Mouse (Mus musculus) embryonic facial prominence, embryonic 15.5 days (tissue): ENCODE results near the gene Fmnl2. TPM values are rescaled to one million over a fixed set of nuclear protein-coding genes. Genes with fewer than 3 reads are reported as not detected.

Source experiments
- ATAC-seq: fragments of 200-750 bp; cut with Nextera tagmentation; 2 replicates; pipeline ENCODE4 v1.8.0; 2017; ENCODE audit warnings: low read depth, moderate TSS enrichment; ENCODE audit not compliant: insufficient number of reproducible peaks, low FRiP score, low TSS enrichment
- H3K27ac ChIP-seq: fragments of 300-500 bp; sonication (generic); replicated peaks from 2 replicates; pipeline ENCODE4 v1.5.1; 2015; ENCODE audit warnings: mild to moderate bottlenecking, inconsistent platforms
- H3K27me3 ChIP-seq: fragments of 300-500 bp; sonication (generic); 2 replicates; pipeline ENCODE4 v1.6.1; 2015; ENCODE audit warnings: inconsistent platforms
- H3K36me3 ChIP-seq: fragments of 300-500 bp; sonication (generic); 2 replicates; pipeline ENCODE4 v1.6.1; 2015; ENCODE audit warnings: mild to moderate bottlenecking, inconsistent platforms
- H3K4me1 ChIP-seq: fragments of 300-500 bp; sonication (generic); 2 replicates; pipeline ENCODE4 v1.6.1; 2015; ENCODE audit warnings: inconsistent platforms
- H3K4me2 ChIP-seq: fragments of 300-500 bp; sonication (generic); replicated peaks from 2 replicates; pipeline ENCODE4 v1.6.1; 2015; ENCODE audit warnings: mild to moderate bottlenecking, inconsistent platforms
- H3K4me3 ChIP-seq: fragments of 300-500 bp; sonication (generic); replicated peaks from 2 replicates; pipeline ENCODE4 v1.5.1; 2015; ENCODE audit warnings: mild to moderate bottlenecking, inconsistent platforms
- H3K9ac ChIP-seq: fragments of 300-500 bp; sonication (generic); 2 replicates; pipeline ENCODE4 v1.6.1; 2015; ENCODE audit warnings: inconsistent platforms
- H3K9me3 ChIP-seq: fragments of 300-500 bp; sonication (generic); replicated peaks from 2 replicates; pipeline ENCODE4 v1.6.1; 2016; ENCODE audit warnings: inconsistent platforms
- WGBS: fragments of 180-500 bp; shearing (Covaris S2); methylation state at CpG from one replicate; pipeline ENCODE4 v1.1.7; 2015; 5-methylcytosine and 5-hydroxymethylcytosine counted together
- polyA plus RNA-seq: library from polyadenylated mRNA; unstranded; fragments of >200 nt; fragmentation: Nextera tagmentation; extraction: Ambion mirVana; gene quantifications from 2 replicates; pipeline ENCODE4 v1.2.1, GENCODE M21; 2015

The Fmnl2 gene
- polyA plus RNA-seq, 1 experiment from 2014 or later, result 8.1 TPM

- Histone ChIP-seq H3K4me1 (peaks cover 10% of the 10 kb centered on the region; the same call in 1 of the 2 replicates), H3K36me3 (no peaks in the 10 kb centered on the region), H3K9ac (no peak overlapping the region), H3K4me3 (no peak overlapping the region), H3K4me2 (no peak overlapping the region), H3K27me3 (no peaks in the 10 kb centered on the region), H3K9me3 (no peaks in the 10 kb centered on the region), H3K27ac (no peak overlapping the region)
- 79% methylated on average over 5 of the region's 5 CpGs for WGBS
- no peak for ATAC-seq
Observed at GRCm38 (mm10) chr2:52915536-52915935, 57.9 kb downstream of the Fmnl2 start.

GRCm38 (mm10) chr2:52918094-52918493, 60.4 kb downstream of the Fmnl2 start:
- Histone ChIP-seq H3K36me3 (no peaks in the 10 kb centered on the region), H3K9me3 (no peaks in the 10 kb centered on the region), H3K27ac (no peak overlapping the region), H3K4me3 (no peak overlapping the region), H3K27me3 (no peaks in the 10 kb centered on the region), H3K4me1 (0 out of 2 replicates have a peak, but pooled peaks cover 4% of the 10 kb centered on the region), H3K4me2 (no peak overlapping the region), H3K9ac (no peak overlapping the region)
- 82% methylated on average over 5 of the region's 5 CpGs for WGBS
- no peak for ATAC-seq

DNA sequence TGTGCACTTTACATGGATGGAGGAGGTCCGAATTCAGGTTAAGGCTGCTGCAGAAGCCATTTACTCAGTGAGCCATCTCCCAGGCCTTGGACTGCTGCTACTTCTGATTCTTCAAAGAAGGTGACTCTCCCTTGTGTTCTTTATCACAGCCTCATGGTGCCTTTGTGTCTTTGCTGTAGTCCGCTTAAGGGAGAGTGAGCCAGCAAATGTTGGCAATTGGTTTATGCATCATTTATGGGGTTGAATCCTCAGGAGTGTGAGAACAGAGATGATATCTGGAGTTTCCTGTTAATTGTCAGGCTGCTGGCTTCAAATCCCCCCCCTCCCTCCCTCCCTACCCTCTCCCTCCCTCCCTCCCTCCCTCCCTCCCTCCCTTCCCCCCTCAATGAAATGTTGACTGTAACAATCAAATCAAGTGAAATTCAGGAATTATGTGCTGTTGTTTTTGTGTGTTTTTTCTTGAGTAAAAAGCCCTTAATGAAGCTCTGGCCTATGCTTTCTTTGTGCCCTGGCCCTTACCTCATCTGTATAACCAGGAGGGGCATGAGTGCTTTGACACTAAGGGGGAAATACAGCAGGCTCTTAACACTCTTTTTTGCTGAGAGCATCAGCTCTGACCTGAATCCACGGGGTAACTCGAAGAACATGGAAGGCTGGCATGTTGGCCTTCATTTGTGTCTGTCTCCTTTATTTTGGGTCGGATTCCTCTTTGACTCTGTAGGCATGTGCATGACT, 63.2 kb downstream of the Fmnl2 start:
- Histone ChIP-seq H3K27ac (no peak overlapping the region), H3K9ac (no peak overlapping the region), H3K4me3 (no peak overlapping the region), H3K4me2 (no peak overlapping the region), H3K27me3 (no peaks in the 10 kb centered on the region), H3K4me1 (no peaks in the 10 kb centered on the region), H3K36me3 (no peaks in the 10 kb centered on the region), H3K9me3 (no peaks in the 10 kb centered on the region)
- ATAC-seq, result no peak
- 89% methylated on average over 5 of the region's 5 CpGs for WGBS

DNA sequence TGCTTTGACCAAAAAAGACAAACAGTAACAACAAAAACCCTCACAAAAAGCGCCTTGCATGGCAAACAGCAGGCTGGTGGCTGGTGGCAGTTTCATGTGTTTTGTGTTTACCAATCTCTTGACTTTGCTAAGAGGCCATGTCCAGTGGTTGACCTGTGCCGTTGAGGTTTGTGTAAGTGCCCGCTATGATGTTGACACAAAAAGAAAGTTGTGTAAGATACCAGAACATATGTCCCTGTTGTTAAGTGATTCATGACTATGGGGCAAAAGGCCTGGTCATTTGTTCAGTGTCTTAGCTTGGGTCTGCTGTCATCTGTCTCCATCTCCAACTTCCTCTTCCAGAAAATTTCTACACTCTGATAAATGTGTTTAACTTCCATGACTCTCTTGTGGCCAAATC, 67.4 kb downstream of the Fmnl2 start:
- no peak for ATAC-seq
- no peak overlapping the region for H3K4me3 ChIP-seq
- H3K9ac ChIP-seq, result no peak overlapping the region
- no peak overlapping the region for H3K4me2 ChIP-seq
- no peaks in the 10 kb centered on the region for H3K36me3 ChIP-seq
- H3K4me1 ChIP-seq, result peaks cover 13% of the 10 kb centered on the region; the same call in 1 of the 2 replicates
- H3K27ac ChIP-seq, result no peak overlapping the region
- no peaks in the 10 kb centered on the region for H3K9me3 ChIP-seq
- WGBS, result 90% methylated on average over 3 of the region's 3 CpGs
- no peaks in the 10 kb centered on the region for H3K27me3 ChIP-seq

- H3K4me2 ChIP-seq, result no peak overlapping the region
- no peaks in the 10 kb centered on the region for H3K9me3 ChIP-seq
- H3K36me3 ChIP-seq, result no peaks in the 10 kb centered on the region
- no peak overlapping the region for H3K9ac ChIP-seq
- H3K4me1 ChIP-seq, result peaks cover 18% of the 10 kb centered on the region; the same call in 1 of the 2 replicates
- H3K27ac ChIP-seq, result no peak overlapping the region
- H3K4me3 ChIP-seq, result no peak overlapping the region
- no peak for ATAC-seq
- 49% methylated on average over 3 of the region's 3 CpGs for WGBS
- H3K27me3 ChIP-seq, result no peaks in the 10 kb centered on the region
Observed at GRCm38 (mm10) chr2:52927381-52927780, 69.7 kb downstream of the Fmnl2 start.

DNA sequence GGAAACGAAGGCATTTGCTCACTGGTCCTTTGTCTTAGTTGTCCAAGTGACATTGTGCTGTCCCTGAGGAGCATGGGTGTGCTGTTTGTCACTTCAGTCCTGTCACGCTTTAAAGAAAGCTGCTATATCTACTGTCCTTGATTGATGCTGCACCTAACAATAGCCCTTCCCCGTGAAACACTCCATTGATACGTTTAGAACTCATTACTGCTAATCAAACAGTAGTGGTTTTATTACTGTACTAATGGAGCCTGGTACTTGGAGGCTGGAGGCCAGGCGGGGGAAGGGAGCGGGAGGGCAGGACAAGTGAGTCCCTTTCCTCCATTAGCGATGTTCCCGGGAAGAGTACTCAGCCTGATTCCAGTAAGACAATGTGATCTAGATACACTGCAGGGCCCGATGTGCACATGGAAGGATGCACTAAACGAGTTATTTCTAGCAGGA, 70.2 kb downstream of the Fmnl2 start:
- WGBS, result 53% methylated on average over 10 of the region's 10 CpGs
- H3K36me3 ChIP-seq, result no peaks in the 10 kb centered on the region
- H3K9me3 ChIP-seq, result no peaks in the 10 kb centered on the region
- H3K4me3 ChIP-seq, result no peak overlapping the region
- no peak overlapping the region for H3K9ac ChIP-seq
- no peaks in the 10 kb centered on the region for H3K27me3 ChIP-seq
- H3K27ac ChIP-seq, result no peak overlapping the region
- no peak overlapping the region for H3K4me2 ChIP-seq
- no peak for ATAC-seq
- H3K4me1 ChIP-seq, result peaks cover 18% of the 10 kb centered on the region; the same call in 1 of the 2 replicates

DNA sequence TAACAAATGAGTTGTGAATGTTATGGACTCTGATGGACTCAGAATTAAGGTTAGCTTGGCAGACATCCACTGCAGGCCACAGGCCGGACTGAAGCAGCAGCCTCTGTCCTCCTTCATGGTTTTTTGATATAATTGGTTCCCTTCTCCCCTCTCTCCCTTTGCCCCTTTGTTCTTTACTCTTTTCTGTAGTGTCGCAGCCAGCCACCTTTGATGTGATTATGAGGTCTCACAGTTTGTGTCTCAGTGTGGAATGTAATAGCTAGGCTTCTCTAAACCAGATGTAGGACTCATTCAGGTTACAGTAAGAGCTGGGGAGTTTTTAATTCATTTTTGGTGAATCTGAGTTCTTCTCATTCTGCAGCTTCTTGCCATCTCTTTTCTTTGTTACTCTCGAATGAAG, 70.7 kb downstream of the Fmnl2 start:
- peaks cover 18% of the 10 kb centered on the region; the same call in 1 of the 2 replicates for H3K4me1 ChIP-seq
- H3K36me3 ChIP-seq, result no peaks in the 10 kb centered on the region
- H3K27me3 ChIP-seq, result no peaks in the 10 kb centered on the region
- no peak overlapping the region for H3K4me3 ChIP-seq
- ATAC-seq, result no peak
- no peak overlapping the region for H3K9ac ChIP-seq
- no peak overlapping the region for H3K27ac ChIP-seq
- WGBS, result 54% methylated on average over 3 of the region's 3 CpGs
- H3K9me3 ChIP-seq, result no peaks in the 10 kb centered on the region
- H3K4me2 ChIP-seq, result no peak overlapping the region

GRCm38 (mm10) chr2:52930106-52930868, 72.6 kb downstream of the Fmnl2 start:
- no peaks in the 10 kb centered on the region for H3K36me3 ChIP-seq
- peaks cover 18% of the 10 kb centered on the region; the same call in 1 of the 2 replicates for H3K4me1 ChIP-seq
- no peaks in the 10 kb centered on the region for H3K9me3 ChIP-seq
- H3K4me2 ChIP-seq, result no peak overlapping the region
- H3K27me3 ChIP-seq, result no peaks in the 10 kb centered on the region
- 79% methylated on average over 5 of the region's 5 CpGs for WGBS
- no peak overlapping the region for H3K4me3 ChIP-seq
- no peak for ATAC-seq
- no peak overlapping the region for H3K27ac ChIP-seq
- H3K9ac ChIP-seq, result no peak overlapping the region

GRCm38 (mm10) chr2:52931315-52931714, 73.7 kb downstream of the Fmnl2 start:
- no peaks in the 10 kb centered on the region for H3K27me3 ChIP-seq

GRCm38 (mm10) chr2:52935906-52936305, 78.2 kb downstream of the Fmnl2 start:
- H3K4me3 ChIP-seq, result no peak overlapping the region
- H3K36me3 ChIP-seq, result no peaks in the 10 kb centered on the region
- H3K27ac ChIP-seq, result no peak overlapping the region
- H3K9me3 ChIP-seq, result no peaks in the 10 kb centered on the region
- H3K4me1 ChIP-seq, result peaks cover 26% of the 10 kb centered on the region
- no peak overlapping the region for H3K9ac ChIP-seq
- no peak overlapping the region for H3K4me2 ChIP-seq
- H3K27me3 ChIP-seq, result no peaks in the 10 kb centered on the region
- ATAC-seq, result no peak
- WGBS, result 64% methylated on average over 6 of the region's 6 CpGs

More at GRCm38 (mm10) chr2:52931315-52931714, 73.7 kb downstream of the Fmnl2 start:
- WGBS, result 78% methylated on average over 2 of the region's 2 CpGs
- Histone ChIP-seq H3K4me3 (no peak overlapping the region), H3K9ac (no peak overlapping the region), H3K27ac (no peak overlapping the region), H3K9me3 (no peaks in the 10 kb centered on the region), H3K4me1 (peaks cover 18% of the 10 kb centered on the region; the same call in 1 of the 2 replicates), H3K36me3 (no peaks in the 10 kb centered on the region), H3K4me2 (no peak overlapping the region)
- no peak for ATAC-seq

DNA sequence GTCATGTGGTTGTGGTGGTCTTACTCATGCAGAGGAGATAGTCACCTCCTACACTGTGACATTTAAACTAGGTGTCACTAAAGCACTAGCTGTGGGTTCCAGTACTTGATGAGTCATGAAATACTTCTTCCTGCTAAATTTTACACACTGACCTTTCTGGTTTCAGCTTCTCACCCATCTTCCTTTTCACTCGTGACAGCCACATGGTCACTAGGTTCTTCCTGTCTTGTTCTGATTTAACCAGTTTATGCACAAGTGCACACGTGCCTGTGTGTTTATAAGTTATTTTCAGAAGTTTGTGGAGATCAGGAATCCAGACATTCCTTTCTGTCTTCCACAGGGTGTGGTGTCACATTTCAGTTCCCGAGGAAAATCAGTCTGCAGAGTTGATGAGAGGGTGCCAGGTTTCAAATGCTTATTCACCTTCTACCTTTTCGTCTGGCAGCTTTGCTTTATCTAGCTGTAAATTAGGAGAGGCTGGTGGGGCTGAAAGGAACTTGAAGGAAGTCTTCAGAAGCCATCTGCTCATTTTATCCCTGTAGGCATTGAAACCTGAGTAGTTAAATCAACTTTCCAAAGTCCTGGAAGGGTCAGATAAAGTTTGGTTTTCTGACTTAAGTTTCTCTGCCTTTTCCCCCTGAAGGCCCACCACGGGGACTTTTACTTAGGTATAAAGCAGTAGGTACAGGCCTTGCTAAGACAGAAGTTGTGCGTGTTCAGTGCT, 80.9 kb downstream of the Fmnl2 start:
- 16% methylated on average over 6 of the region's 6 CpGs for WGBS
- Histone ChIP-seq H3K4me1 (peaks cover 35% of the 10 kb centered on the region), H3K9me3 (no peaks in the 10 kb centered on the region), H3K27ac (no peak overlapping the region), H3K4me2 (no peak overlapping the region), H3K36me3 (no peaks in the 10 kb centered on the region), H3K27me3 (no peaks in the 10 kb centered on the region), H3K9ac (no peak overlapping the region), H3K4me3 (no peak overlapping the region)
- no peak for ATAC-seq
